Mouse (Mus musculus) midbrain, embryonic 13.5 days (tissue): Measurements from ENCODE around the gene Prl7d1. TPM values are rescaled to one million over a fixed set of nuclear protein-coding genes. Genes with fewer than 3 reads are reported as not detected.
"Not testable (repeated sequence)": the region's sequence is repeated elsewhere in the genome, so short reads cannot be mapped to it uniquely, and the experiment has no call there.

Experiments used
- ATAC-seq: fragments of 200-750 bp; cut with Nextera tagmentation; 2 replicates; pipeline ENCODE4 v1.8.0; 2017; ENCODE audit warnings: mild to moderate bottlenecking, moderate TSS enrichment, moderate library complexity
- H3K27ac ChIP-seq: fragments of 300-500 bp; sonication (generic); 2 replicates; pipeline ENCODE4 v1.5.1; 2015; ENCODE audit warnings: inconsistent platforms, mild to moderate bottlenecking, moderate library complexity
- H3K27me3 ChIP-seq: fragments of 300-500 bp; sonication (generic); 2 replicates; pipeline ENCODE4 v1.6.1; 2015; ENCODE audit warnings: mild to moderate bottlenecking, inconsistent platforms
- H3K36me3 ChIP-seq: fragments of 300-500 bp; sonication (generic); 2 replicates; pipeline ENCODE4 v1.6.1; 2015; ENCODE audit warnings: mild to moderate bottlenecking, inconsistent platforms
- H3K4me1 ChIP-seq: fragments of 300-500 bp; sonication (generic); replicated peaks from 2 replicates; pipeline ENCODE4 v1.6.1; 2015; ENCODE audit warnings: inconsistent platforms
- H3K4me2 ChIP-seq: fragments of 300-500 bp; sonication (generic); replicated peaks from 2 replicates; pipeline ENCODE4 v1.6.1; 2015; ENCODE audit warnings: moderate library complexity, mild to moderate bottlenecking, inconsistent platforms
- H3K4me3 ChIP-seq: fragments of 300-500 bp; sonication (generic); replicated peaks from 2 replicates; pipeline ENCODE4 v1.5.1; 2015; ENCODE audit warnings: mild to moderate bottlenecking, inconsistent platforms
- H3K9ac ChIP-seq: fragments of 300-500 bp; sonication (generic); replicated peaks from 2 replicates; pipeline ENCODE4 v1.6.1; 2015; ENCODE audit warnings: mild to moderate bottlenecking, inconsistent platforms
- H3K9me3 ChIP-seq: fragments of 300-500 bp; sonication (generic); 2 replicates; pipeline ENCODE4 v1.6.1; 2016; ENCODE audit warnings: mild to moderate bottlenecking, inconsistent platforms
- WGBS: fragments of 180-500 bp; shearing (Covaris S2); methylation state at CpG from one replicate; pipeline ENCODE4 v1.1.7; 2015; 5-methylcytosine and 5-hydroxymethylcytosine counted together
- polyA plus RNA-seq: library from polyadenylated mRNA; unstranded; fragments of >200 nt; fragmentation: Nextera tagmentation; extraction: Ambion mirVana; gene quantifications from 2 replicates; pipeline ENCODE4 v1.2.1, GENCODE M21; 2015

The Prl7d1 gene
- polyA plus RNA-seq: not detected in 2 replicates

DNA sequence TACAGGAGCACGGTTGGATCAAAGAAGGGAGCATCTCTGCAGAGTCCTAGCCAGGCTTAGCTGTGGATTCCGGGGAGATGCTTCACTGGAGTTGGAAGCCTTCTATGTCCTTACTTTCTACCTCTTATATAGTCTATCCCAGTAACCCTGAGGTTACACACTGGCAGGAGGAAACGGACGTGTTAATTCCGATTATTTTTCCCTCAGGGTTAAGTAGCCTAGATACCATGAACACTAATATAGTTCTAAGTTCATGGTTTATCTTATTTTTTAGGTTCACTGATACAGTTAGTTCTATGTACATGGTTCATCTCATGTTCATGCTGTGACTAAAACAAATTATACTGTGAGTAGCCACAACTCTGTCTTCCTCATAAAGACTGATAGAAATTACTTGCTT lies at the start of gene Prl7d1:
Gene Prl7d1 (minus strand): TSS at position 101 of the 400 bp plus-strand sequence.
- Histone ChIP-seq H3K4me3 (no peak within 1 kb of the TSS), H3K4me1 (no peaks in the 10 kb centered on the region), H3K27ac (no peak within 1 kb of the TSS), H3K27me3 (no peaks in the 10 kb centered on the region), H3K9me3 (no peaks in the 10 kb centered on the region), H3K9ac (no peak within 1 kb of the TSS), H3K4me2 (no peak within 1 kb of the TSS), H3K36me3 (no peaks in the 10 kb centered on the region)
- 88% methylated on average over 5 of the region's 5 CpGs for WGBS
- ATAC-seq: no peak

DNA sequence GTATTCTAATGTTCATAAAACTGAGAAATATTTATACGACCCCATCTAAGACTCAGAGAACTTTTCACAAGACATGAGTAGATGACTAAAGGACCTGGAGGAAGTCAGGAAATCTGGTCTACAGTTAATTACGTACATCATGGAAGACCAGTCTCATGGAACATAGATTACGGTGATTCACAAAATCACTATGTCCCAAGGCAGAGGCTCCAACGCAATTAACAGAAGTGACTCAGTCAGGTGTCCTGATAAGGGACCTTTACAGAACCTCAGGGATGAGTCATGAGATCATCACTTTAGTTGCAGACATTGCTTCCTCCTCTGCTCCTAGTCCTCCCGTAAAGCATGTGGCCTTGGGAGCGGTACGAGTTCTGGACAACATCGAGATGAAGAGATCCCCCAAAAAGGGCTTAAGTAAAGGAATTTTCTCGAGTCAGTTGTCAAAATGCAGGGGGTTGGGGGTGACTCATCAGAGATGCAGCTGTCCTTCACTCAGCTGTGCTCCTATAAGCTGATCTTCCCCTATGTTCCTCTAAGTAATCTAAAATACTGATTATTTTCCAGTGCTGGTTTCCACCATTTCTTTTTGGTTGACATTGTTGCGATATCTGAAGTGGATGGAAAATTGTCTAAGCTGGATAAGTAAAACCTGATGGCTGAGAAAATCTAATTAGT lies 18.1 kb upstream of the Prl7d1 start:
- WGBS: 92% methylated on average over 10 of the region's 10 CpGs
- no peak for ATAC-seq
- H3K4me1 ChIP-seq: no peaks in the 10 kb centered on the region
- no peaks in the 10 kb centered on the region for H3K36me3 ChIP-seq
- no peak overlapping the region for H3K4me3 ChIP-seq
- H3K4me2 ChIP-seq: no peak overlapping the region
- H3K9ac ChIP-seq: no peak overlapping the region
- H3K9me3 ChIP-seq: no peaks in the 10 kb centered on the region
- H3K27ac ChIP-seq: no peak overlapping the region
- H3K27me3 ChIP-seq: no peaks in the 10 kb centered on the region

DNA sequence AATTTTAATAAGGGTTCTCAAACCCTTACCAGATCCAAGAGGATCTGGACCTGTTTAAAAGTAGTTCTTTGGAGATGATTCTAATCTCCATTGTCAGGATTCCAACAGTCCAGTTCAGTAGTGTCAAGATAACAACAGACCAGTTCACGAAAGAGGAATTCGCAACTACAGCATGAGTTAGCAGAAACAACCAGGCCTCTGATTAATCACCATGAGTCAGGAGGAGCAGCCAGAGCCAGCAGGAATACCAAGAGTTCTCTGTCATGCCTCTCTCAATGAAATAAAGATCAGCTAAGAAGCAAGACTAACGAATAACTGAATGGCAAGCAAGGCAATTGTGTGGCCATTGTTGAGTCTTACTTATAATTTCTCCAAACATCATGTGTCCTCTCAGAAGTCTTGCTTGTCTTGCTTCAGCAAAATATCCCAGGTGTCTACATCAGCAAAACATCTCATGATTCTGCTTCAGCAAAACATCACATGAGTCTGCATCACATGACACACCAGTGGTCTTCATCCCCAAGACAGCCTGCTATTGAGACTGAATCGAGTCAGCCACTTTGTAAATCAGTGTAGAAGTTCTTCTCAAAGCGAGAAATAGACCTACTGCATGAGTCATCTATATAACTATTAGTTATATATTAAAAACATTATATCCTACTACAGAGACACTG lies 13.9 kb upstream of the Prl7d1 start:
- not testable (repeated sequence) for H3K4me2 ChIP-seq, H3K4me1 ChIP-seq, H3K4me3 ChIP-seq, H3K9me3 ChIP-seq, H3K27me3 ChIP-seq, ATAC-seq, H3K36me3 ChIP-seq, H3K27ac ChIP-seq, H3K9ac ChIP-seq
- WGBS: 87% methylated on average over 5 of the region's 5 CpGs

DNA sequence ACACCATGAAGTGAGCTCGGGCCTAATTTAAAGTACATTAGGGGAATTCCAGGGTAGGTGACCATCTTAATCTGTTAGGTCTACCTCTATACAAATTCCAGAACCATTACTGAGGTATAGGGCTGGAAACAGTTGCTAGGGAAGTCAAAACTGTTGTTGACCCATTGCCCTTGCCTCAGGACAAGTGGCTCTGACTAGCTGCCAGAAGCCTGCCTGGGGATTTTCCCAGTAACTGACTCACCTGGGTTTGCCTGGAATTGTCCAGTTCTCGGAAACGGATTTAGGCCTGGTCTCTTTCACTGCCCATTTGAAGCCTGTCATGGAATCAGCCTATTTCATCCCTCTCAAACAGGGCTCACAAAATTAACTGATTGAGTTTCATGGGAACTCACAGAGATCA lies 8.5 kb upstream of the Prl7d1 start:
- not testable (repeated sequence) for H3K4me1 ChIP-seq, H3K27me3 ChIP-seq, H3K27ac ChIP-seq, H3K4me2 ChIP-seq, H3K9me3 ChIP-seq, H3K4me3 ChIP-seq, H3K9ac ChIP-seq, ATAC-seq, H3K36me3 ChIP-seq
- 95% methylated on average over 3 of the region's 3 CpGs for WGBS

DNA sequence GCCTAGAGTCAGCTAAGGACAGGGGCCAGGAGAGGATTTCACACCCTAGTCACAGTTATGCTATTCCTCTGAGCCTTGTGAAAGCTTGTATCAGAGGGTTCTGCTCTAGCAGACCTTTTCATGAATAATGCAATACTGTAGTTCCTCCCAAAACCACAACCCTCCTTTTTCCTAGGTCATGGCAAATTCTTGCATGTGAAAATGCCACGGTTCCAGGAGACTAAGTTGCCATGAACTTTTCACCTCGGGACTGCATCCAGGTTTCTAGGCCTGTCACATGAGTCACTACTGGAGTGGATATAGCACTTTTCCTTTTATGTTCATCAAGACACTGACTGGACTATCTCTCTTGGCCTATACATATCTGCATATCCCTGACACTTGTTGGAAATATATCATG lies 10.0 kb downstream of the Prl7d1 start:
- ATAC-seq: no peak
- H3K36me3 ChIP-seq: no peaks in the 10 kb centered on the region
- H3K4me2 ChIP-seq: no peak overlapping the region
- H3K9me3 ChIP-seq: no peaks in the 10 kb centered on the region
- WGBS: 73% methylated on average over 2 of the region's 2 CpGs
- H3K4me3 ChIP-seq: no peak overlapping the region
- no peaks in the 10 kb centered on the region for H3K27me3 ChIP-seq
- H3K9ac ChIP-seq: no peak overlapping the region
- H3K4me1 ChIP-seq: no peaks in the 10 kb centered on the region
- H3K27ac ChIP-seq: no peak overlapping the region

DNA sequence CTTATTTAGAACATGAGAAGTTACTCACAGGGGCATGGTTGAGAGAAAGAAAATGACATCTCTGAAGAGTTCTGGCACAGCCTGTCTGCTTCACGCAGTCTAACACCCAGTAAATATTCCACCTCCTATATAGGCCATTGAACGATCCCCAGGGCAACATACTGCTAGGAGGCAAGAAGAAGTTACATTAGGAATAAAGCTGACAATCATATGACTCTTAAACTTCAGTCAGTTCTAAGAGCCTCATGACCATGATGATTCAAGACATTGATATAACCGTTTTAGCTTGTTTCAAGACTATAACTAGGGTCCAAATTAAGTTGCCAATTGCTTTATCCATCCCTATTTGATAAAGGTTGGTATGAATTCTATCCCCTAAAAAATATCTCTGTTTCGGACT lies 48.6 kb downstream of the Prl7d1 start, which contains the start of gene Prl7a2:
Gene Prl7a2 (minus strand): TSS at position 101 of the 400 bp plus-strand sequence.
- Histone ChIP-seq H3K27me3 (no peaks in the 10 kb centered on the region), H3K27ac (no peak within 1 kb of the TSS), H3K4me1 (no peaks in the 10 kb centered on the region), H3K9me3 (no peaks in the 10 kb centered on the region), H3K4me2 (no peak within 1 kb of the TSS), H3K36me3 (no peaks in the 10 kb centered on the region), H3K4me3 (no peak within 1 kb of the TSS), H3K9ac (no peak within 1 kb of the TSS)
- WGBS: 87% methylated on average over 4 of the region's 4 CpGs
- no peak for ATAC-seq

DNA sequence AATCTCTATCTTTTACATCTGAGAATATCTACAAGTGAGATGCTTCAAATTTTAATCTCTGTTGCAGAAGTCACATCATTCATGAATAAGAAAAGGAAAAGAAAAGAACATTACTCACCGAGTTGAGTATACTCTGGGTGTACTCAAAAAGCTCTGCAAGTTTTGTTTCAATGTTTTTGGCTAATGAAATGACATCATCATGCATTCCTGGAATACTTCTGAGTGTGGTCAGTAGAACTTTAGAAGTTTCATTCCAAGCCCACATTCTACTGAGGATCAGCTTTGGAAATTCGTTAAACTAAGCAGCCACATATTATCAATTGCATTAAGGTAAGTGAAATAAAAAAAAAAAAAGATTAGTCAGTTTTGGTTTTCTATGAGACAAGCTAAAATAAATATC lies 55.8 kb downstream of the Prl7d1 start:
- Histone ChIP-seq H3K27me3 (no peaks in the 10 kb centered on the region), H3K9ac (no peak overlapping the region), H3K4me2 (no peak overlapping the region), H3K36me3 (no peaks in the 10 kb centered on the region), H3K27ac (no peak overlapping the region), H3K4me3 (no peak overlapping the region), H3K9me3 (no peaks in the 10 kb centered on the region), H3K4me1 (no peaks in the 10 kb centered on the region)
- no peak for ATAC-seq
- 84% methylated on average over 2 of the region's 2 CpGs for WGBS

Other genes starting within 250 kb of the Prl7d1 start
- gene Prl8a8, start 203.5 kb downstream of the Prl7d1 start, polyA plus RNA-seq: not detected in 2 replicates
- not detected in 2 replicates for gene Prl8a9, start 152.1 kb downstream of the Prl7d1 start, polyA plus RNA-seq
- gene Prl8a1, start 134.6 kb downstream of the Prl7d1 start, polyA plus RNA-seq: not detected in 2 replicates
- gene Prl7b1, start 106.2 kb downstream of the Prl7d1 start, polyA plus RNA-seq: not detected in 2 replicates
- not detected in 2 replicates for gene Prl7a1, start 74.2 kb downstream of the Prl7d1 start, polyA plus RNA-seq
- gene Prl7a2, start 48.7 kb downstream of the Prl7d1 start, polyA plus RNA-seq: not detected in 2 replicates
- gene Prl7c1, start 64.1 kb upstream of the Prl7d1 start, polyA plus RNA-seq: not detected in 2 replicates
- not detected in 2 replicates for gene Prl2a1, start 84.9 kb upstream of the Prl7d1 start, polyA plus RNA-seq
- not detected in 2 replicates for gene Prl2c1, start 132.6 kb upstream of the Prl7d1 start, polyA plus RNA-seq